Comparison of ENCODE assay signal across 22 mouse cellular contexts in the genomic region with DNA sequence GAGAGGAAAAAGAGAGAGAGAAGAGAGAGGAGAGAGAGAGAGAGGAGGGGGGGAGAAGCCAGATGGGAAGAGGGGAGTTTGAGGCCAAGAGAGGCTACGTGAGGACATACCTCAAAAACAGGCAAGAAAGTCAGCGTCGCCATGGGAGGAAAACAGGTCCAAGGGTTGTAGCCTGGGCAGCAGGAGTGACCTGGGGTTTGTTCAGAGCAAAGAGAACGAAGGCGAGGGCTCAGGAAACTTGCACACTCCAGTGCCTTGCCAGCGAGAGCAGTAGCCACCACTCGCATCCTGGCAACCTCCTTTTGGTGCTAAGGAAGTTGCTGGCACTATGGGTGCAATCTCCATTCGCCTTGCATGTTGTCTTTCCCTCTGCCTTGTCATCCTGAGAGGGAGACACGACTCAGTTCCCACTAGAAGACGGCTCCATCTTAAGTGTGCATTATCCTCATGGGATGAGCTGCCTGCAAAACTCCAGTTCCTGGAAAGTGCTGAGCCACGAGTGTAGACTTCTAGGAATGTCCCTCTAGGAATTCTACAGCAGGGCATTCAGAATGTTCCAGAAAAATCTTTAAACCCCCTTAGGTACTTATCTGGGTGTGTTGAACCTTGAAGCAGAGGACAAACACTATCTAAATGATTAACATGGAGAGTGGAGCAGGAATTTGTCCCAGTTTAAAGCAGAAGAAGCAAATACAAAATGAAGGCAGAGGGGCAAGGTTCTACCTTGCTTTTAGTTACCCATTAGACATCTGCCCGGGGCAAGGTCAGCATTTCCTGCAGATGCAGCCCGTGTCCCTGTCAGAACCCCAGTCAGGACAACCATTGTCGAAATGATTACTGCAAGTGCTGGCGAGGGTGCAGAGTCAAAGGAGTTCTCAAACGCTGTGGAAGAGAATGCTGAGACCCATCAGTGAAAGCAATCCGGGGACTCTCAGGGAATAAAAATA. TPM values are rescaled to one million over a fixed set of nuclear protein-coding genes. Genes with fewer than 3 reads are reported as not detected.
DNase-seq lines count a peak whose midpoint lies in the region; ATAC-seq lines count a peak whose summit lies in the region.
"Had no signal": no experiment of that assay in that cellular context is flagged by ENCODE, and none has a peak within 500 bp of the region (broad histone marks: within the 10 kb centered on the region; RNA-seq: fewer than 3 reads in every experiment).

No protein-coding gene starts in this region.

- DNase-seq in heart, adult 11 months, result peak; percentile 63
- DNase-seq in heart, adult 8-10 months (ENCODE audit: low spot score), result no peak
- DNase-seq in kidney, postnatal 14 days, result peak; percentile 78
- DNase-seq in adrenal gland, postnatal 36 days, result no peak
- DNase-seq in cerebellum, adult 9-11 months, result no peak
- DNase-seq: cerebellum, postnatal 14 days; right cerebral cortex, postnatal 25 days; thymus, postnatal 25 days had no signal

- H3K36me3 ChIP-seq in megakaryocyte, embryonic 14.5 days (replicated peaks; ENCODE audit: low read length), result no peaks in the 10 kb centered on the region
- H3K36me3 ChIP-seq: G1E; lung, embryonic 15.5 days had no signal

- no peaks in the 10 kb centered on the region for H3K9me3 ChIP-seq in megakaryocyte, embryonic 14.5 days
- H3K9me3 ChIP-seq: G1E; lung, embryonic 15.5 days had no signal

- no peak for ATAC-seq in megakaryocyte, adult 5-6 weeks (ENCODE audit: poor library complexity, severe bottlenecking)
- ATAC-seq in megakaryocyte progenitor cell, adult 5-6 weeks (replicated peaks; ENCODE audit: poor library complexity), result no peak
- ATAC-seq: CD4-positive, CD25-positive, alpha-beta regulatory T cell, adult 4 months; forebrain, embryonic 14.5 days had no signal

- peaks cover 33% of the 10 kb centered on the region for H3K4me1 ChIP-seq in megakaryocyte, embryonic 14.5 days

- H3K27me3 ChIP-seq in megakaryocyte, embryonic 14.5 days (replicated peaks), result peaks cover 4% of the 10 kb centered on the region
- H3K27me3 ChIP-seq: lung, embryonic 15.5 days had no signal

- peak overlapping the region; percentile 64 for H3K4me3 ChIP-seq in megakaryocyte, embryonic 14.5 days (replicated peaks)
- H3K4me3 ChIP-seq: lung, embryonic 15.5 days had no signal

RNA-seq across cellular contexts. Expression of a gene that starts 3.8 kb away (rescaled TPM):
- total RNA-seq in heart, adult 8-10 months (2022), result not detected
- not detected in 2 replicates for polyA plus RNA-seq in megakaryocyte, embryonic 14.5 days (2012; ENCODE audit: insufficient read depth, low replicate concordance)
- total RNA-seq in megakaryocyte, adult 5-6 weeks (2015), result not detected in 2 replicates
- total RNA-seq in megakaryocyte, adult 5-6 weeks (2017), result not detected in 2 replicates
- not detected in 2 replicates for total RNA-seq in megakaryocyte progenitor cell, adult 5-6 weeks (2015)
- total RNA-seq in megakaryocyte progenitor cell, adult 5-6 weeks (2017), result not detected in 2 replicates
- not detected for total RNA-seq in adrenal gland, postnatal 36 days (2021)
- total RNA-seq: left cerebral cortex, adult 8-10 months had no signal
- polyA plus RNA-seq: forebrain, embryonic 14.5 days; G1E; gonadal fat pad, adult 2 months; heart, embryonic 16.5 days; hindbrain, embryonic 11.5 days; limb, embryonic 11.5 days; midbrain, embryonic 11.5 days; neural tube, embryonic 14.5 days had no signal

Comparison
In these comparisons a context has a peak if more than half of its experiments do, and no peak if none do; other contexts are left out.
1. DNase-seq: peak in heart, adult 11 months (single experiment) and kidney, postnatal 14 days (single experiment); none in heart, adult 8-10 months (single experiment), adrenal gland, postnatal 36 days (0 of 2) and cerebellum, adult 9-11 months (single experiment).